Comparison of ENCODE assay signal across 20 mouse cellular contexts in the genomic region with DNA sequence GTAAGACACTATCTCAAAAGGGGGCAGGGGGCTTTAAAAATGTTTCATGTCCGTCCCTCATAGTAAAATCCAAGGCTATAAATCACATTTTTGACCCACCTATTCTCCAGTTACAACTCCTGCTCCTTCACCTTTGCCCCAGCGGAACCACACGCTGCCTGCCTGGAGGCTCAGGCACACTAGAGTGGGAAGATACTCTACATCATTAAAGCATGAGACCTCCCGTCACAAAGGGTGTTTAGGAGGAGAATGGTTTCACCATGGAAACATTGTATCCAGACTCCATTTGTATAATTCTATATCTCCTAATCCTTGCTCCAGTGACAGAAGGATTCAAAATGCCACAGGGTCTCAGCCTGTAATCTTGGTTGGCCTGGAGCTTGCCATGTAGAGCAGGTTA.
"Had no signal": no experiment of that assay in that cellular context is flagged by ENCODE, and none has a peak within 500 bp of the region (broad histone marks: within the 10 kb centered on the region; RNA-seq: fewer than 3 reads in every experiment).

No protein-coding gene starts in this region.

- H3K9me3 ChIP-seq: limb, embryonic 10.5 days; limb, embryonic 13.5 days; liver, embryonic 15.5 days; stomach, embryonic 15.5 days had no signal

- H3K27ac ChIP-seq: layer of hippocampus, adult 2 months; limb, embryonic 10.5 days; limb, embryonic 13.5 days; stomach, embryonic 15.5 days had no signal

- DNase-seq: kidney, adult 18-20 months; kidney, adult 9 months; kidney, postnatal 14 days; layer of hippocampus, adult 9-11 months; liver; lung, embryonic 14.5 days; lung, postnatal 10 days; lung, postnatal 36 days; midbrain, embryonic 14.5 days; right cerebral cortex, adult 18-20 months; right cerebral cortex, postnatal 14 days; right cerebral cortex, postnatal 4 days; thymus, postnatal 25 days had no signal

- H3K36me3 ChIP-seq: limb, embryonic 10.5 days; limb, embryonic 13.5 days; liver, embryonic 15.5 days; stomach, embryonic 15.5 days had no signal

- H3K4me1 ChIP-seq: limb, embryonic 13.5 days; stomach, embryonic 15.5 days had no signal

- H3K4me3 ChIP-seq: layer of hippocampus, adult 2 months; limb, embryonic 10.5 days; limb, embryonic 13.5 days; liver, embryonic 15.5 days; stomach, embryonic 15.5 days had no signal

- H3K4me2 ChIP-seq: limb, embryonic 13.5 days; liver, embryonic 15.5 days; lung, embryonic 14.5 days; midbrain, embryonic 11.5 days; stomach, embryonic 15.5 days had no signal

- H3K27me3 ChIP-seq: limb, embryonic 13.5 days; liver, embryonic 15.5 days; stomach, embryonic 15.5 days had no signal

- ATAC-seq: inflammation-experienced regulatory T-cells, adult 6 months had no signal

- H3K9ac ChIP-seq: limb, embryonic 13.5 days; liver, embryonic 15.5 days; lung, embryonic 14.5 days; stomach, embryonic 15.5 days had no signal
